Mouse (Mus musculus) heart, embryonic 14.5 days (tissue): ENCODE results near the gene Mrps36. TPM values are rescaled to one million over a fixed set of nuclear protein-coding genes. Genes with fewer than 3 reads are reported as not detected.
"Not testable (repeated sequence)": the region's sequence is repeated elsewhere in the genome, so short reads cannot be mapped to it uniquely, and the experiment has no call there.

Experiments
- ATAC-seq: fragments of 200-750 bp; cut with Nextera tagmentation; 2 replicates; pipeline ENCODE4 v1.8.0; 2017; ENCODE audit warnings: low read depth, moderate TSS enrichment; ENCODE audit not compliant: insufficient number of reproducible peaks, insufficient read depth, low FRiP score
- H3K27ac ChIP-seq, 2 experiments: fragments of 200-500 bp in 1 of 2; fragments of 300-500 bp in 1 of 2; sonication (generic) in 1 of 2; replicated peaks in 1 of 2; 2 replicates each; pipeline ENCODE4 v1.5.1; 2012 to 2014; ENCODE audit warnings: low read depth in 2 of 2, low read length in 2 of 2, control low read depth in 1 of 2, mild to moderate bottlenecking in 1 of 2, mixed read lengths in 1 of 2; ENCODE audit not compliant: control insufficient read depth in 1 of 2, insufficient read depth in 1 of 2
- H3K27me3 ChIP-seq: fragments of 300-500 bp; sonication (generic); 2 replicates; pipeline ENCODE4 v1.6.1; 2014; ENCODE audit warnings: mild to moderate bottlenecking, low read length, control low read depth; ENCODE audit not compliant: control insufficient read depth, insufficient read depth
- H3K36me3 ChIP-seq: fragments of 300-500 bp; sonication (generic); 2 replicates; pipeline ENCODE4 v1.6.1; 2014; ENCODE audit warnings: mild to moderate bottlenecking, control low read depth, low read length, mixed read lengths; ENCODE audit not compliant: control insufficient read depth, insufficient read depth
- H3K4me1 ChIP-seq, 2 experiments: fragments of 200-500 bp in 1 of 2; fragments of 300-500 bp in 1 of 2; sonication (generic) in 1 of 2; 2 replicates each; pipeline ENCODE4 v1.6.1; 2012 to 2014; ENCODE audit warnings: low read length in 2 of 2, control low read depth in 1 of 2, mixed read lengths in 1 of 2; ENCODE audit not compliant: control insufficient read depth in 2 of 2, insufficient read depth in 2 of 2
- H3K4me2 ChIP-seq: fragments of 300-500 bp; sonication (generic); 2 replicates; pipeline ENCODE4 v1.6.1; 2014; ENCODE audit warnings: mild to moderate bottlenecking, low read length
- H3K4me3 ChIP-seq, 2 experiments: fragments of 200-500 bp in 1 of 2; fragments of 300-500 bp in 1 of 2; sonication (generic) in 1 of 2; 2 replicates each; pipeline ENCODE4 v1.5.1; 2012 to 2014; ENCODE audit warnings: low read length in 2 of 2, mild to moderate bottlenecking in 2 of 2, control low read depth in 1 of 2, low read depth in 1 of 2, moderate library complexity in 1 of 2; ENCODE audit not compliant: control insufficient read depth in 1 of 2, insufficient read depth in 1 of 2
- H3K9ac ChIP-seq: fragments of 300-500 bp; sonication (generic); 2 replicates; pipeline ENCODE4 v1.6.1; 2014; ENCODE audit warnings: mild to moderate bottlenecking, low read length
- H3K9me3 ChIP-seq: fragments of 300-500 bp; sonication (generic); 2 replicates; pipeline ENCODE4 v1.6.1; 2016; ENCODE audit warnings: low read length, control low read depth; ENCODE audit not compliant: control insufficient read depth
- WGBS: fragments of 180-500 bp; shearing (Covaris S2); extraction: QIAGEN DNeasy Blood & Tissue Kit; methylation state at CpG from one replicate; pipeline ENCODE4 v1.1.7; 2014; 5-methylcytosine and 5-hydroxymethylcytosine counted together
- polyA plus RNA-seq: library from polyadenylated mRNA; unstranded; fragments of >200 nt; fragmentation: Nextera tagmentation; extraction: Ambion mirVana; gene quantifications from 2 replicates; pipeline ENCODE4 v1.2.1, GENCODE M21; 2014

Gene Mrps36
- polyA plus RNA-seq: 288 and 291 TPM in 2 replicates

DNA sequence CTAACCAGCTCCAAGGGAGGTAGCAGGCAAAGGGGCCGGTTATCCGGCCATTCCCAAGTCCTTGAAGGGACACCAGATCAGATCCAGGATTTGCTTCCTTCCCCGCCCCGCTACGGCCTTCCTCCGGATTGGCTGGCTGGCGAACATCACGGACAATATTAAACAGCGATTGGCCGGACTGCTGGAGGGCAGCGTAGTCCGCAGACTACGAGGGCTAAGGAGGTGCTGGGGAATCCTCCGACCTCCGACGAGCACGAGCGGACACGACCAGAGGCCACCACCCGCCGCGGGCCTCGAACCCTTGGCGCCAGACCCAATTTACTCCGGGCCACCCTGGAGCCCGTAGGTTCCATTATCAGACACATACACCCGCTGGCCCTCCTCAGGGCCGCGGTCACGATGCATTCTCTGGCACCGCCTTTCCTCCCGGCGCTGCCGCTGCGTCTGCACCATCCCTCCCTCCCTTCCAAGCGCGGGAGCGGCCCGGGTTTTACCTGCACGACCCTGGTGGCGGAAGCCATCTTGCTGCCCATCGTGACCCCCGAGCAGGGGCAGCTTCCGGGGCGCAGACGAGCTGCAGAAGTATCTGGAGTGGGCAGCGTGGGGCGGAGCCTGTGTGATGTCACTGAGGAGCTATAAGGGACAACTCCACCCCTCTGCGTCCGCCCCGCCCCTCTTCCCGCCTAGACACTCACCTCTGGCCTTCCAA is at the start of gene Mrps36:
Gene Mrps36, minus strand, starts transcription at position 624 of the 709 bp plus-strand sequence.
- no peaks in the 10 kb centered on the region for H3K27me3 ChIP-seq
- peaks cover 2 to 14% of the 10 kb centered on the region in 2 experiments; a peak in 3 of 4 replicates for H3K4me1 ChIP-seq
- 0% methylated on average over 52 of the region's 52 CpGs for WGBS
- peak within 1 kb of the TSS; percentile 61 for H3K4me2 ChIP-seq
- H3K36me3 ChIP-seq: peaks cover 11% of the 10 kb centered on the region
- no peaks in the 10 kb centered on the region for H3K9me3 ChIP-seq
- H3K4me3 ChIP-seq: peak within 1 kb of the TSS; percentile 66 to 99
- peak; percentile 95 for ATAC-seq
- peak within 1 kb of the TSS; percentile 97 to 100 for H3K27ac ChIP-seq
- peak within 1 kb of the TSS; percentile 83 for H3K9ac ChIP-seq

DNA sequence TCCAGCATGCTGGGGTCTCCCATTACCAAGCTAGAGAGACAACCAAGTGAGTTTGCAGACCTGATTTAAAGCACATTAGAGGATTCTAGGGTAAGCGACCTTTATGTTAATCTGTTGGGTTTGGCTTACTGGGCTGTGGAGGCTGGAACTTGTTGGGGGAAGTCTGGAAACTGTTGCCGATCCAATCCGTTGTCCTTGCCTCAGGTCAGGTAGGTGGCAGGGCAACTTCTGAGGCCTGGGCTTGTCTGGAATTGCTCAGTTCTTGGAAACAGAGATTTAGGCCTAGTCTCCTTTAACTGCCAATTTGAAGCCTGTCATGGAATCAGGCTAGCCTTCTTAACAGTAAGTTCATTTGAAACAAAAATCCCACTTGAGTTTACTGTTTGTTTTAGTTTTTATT is 44.6 kb upstream of the Mrps36 start:
- no peaks in the 10 kb centered on the region for H3K27me3 ChIP-seq
- ATAC-seq: no peak

DNA sequence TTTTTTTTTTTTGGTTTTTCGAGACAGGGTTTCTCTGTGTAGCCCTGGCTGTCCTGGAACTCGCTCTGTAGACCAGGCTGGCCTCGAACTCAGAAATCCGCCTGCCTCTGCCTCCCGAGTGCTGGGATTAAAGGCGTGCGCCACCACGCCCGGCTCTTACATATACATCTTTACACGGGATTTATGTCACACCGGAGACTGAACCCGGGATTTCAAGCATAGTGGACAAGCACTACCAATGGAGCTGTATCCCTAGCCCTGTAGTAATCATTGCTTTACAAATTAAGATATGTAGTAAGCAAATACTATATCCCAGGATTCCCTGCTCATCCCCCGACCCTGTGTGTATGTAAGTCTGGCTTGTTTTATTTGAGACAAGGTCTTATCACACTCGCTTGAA is 43.6 kb upstream of the Mrps36 start:
- H3K27ac ChIP-seq, H3K4me3 ChIP-seq, H3K9me3 ChIP-seq, ATAC-seq, H3K9ac ChIP-seq, H3K4me2 ChIP-seq, H3K27me3 ChIP-seq: not testable (repeated sequence)
- H3K36me3 ChIP-seq: peaks cover 20% of the 10 kb centered on the region
- WGBS: 94% methylated on average over 12 of the region's 14 CpGs
- peaks cover 5 to 24% of the 10 kb centered on the region in 2 experiments for H3K4me1 ChIP-seq

More for the DNA sequence above, 44.6 kb upstream of the Mrps36 start:
- H3K4me2 ChIP-seq: no peak overlapping the region
- no peak overlapping the region for H3K4me3 ChIP-seq
- no peak overlapping the region for H3K27ac ChIP-seq
- H3K36me3 ChIP-seq: peaks cover 10% of the 10 kb centered on the region
- H3K4me1 ChIP-seq: peaks cover 2 to 16% of the 10 kb centered on the region in 2 experiments; a peak in 3 of 4 replicates
- whole genome bisulfite sequencing: 83% methylated on average over 3 of the region's 3 CpGs
- no peak overlapping the region for H3K9ac ChIP-seq
- H3K9me3 ChIP-seq: no peaks in the 10 kb centered on the region

DNA sequence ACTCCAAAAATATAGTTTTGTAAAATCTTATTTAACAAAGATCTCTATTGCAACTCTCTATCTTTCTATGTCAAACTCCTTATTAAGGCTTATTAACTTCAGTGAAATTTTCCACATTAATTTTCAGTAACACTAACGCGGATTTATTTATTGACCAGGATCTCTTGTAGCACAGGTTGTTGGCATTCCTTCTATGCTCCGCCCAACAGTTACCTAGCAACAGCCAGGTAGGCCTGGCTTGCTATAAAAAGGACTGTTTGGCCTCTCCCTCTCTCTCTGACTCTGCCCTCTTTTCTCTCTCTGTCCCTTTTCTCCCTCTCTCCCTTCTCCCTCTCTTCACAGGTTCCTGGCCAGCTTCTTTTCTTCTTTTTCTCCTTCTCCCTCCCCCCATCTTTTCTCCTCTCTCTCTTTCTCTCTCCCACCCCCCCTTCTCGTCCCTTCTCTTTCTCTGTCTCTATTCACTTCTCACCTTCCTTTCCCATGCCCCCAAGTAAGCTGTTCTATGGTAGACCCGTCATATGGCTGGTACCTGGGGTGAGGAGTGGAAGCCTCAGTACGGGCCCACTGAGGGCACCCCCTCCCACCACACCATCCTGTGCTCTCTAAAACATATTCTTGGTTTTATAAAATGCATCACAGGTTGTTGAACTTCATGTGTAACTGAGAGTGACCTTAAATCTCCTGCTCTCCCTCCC is 43.0 kb upstream of the Mrps36 start:
- Histone ChIP-seq H3K4me2 (no peak overlapping the region), H3K4me1 (peaks cover 5 to 28% of the 10 kb centered on the region in 2 experiments), H3K9ac (no peak overlapping the region), H3K4me3 (no peak overlapping the region), H3K9me3 (no peaks in the 10 kb centered on the region), H3K27ac (no peak overlapping the region), H3K27me3 (no peaks in the 10 kb centered on the region), H3K36me3 (peaks cover 26% of the 10 kb centered on the region)
- WGBS: 79% methylated on average over 6 of the region's 6 CpGs
- ATAC-seq: no peak

DNA sequence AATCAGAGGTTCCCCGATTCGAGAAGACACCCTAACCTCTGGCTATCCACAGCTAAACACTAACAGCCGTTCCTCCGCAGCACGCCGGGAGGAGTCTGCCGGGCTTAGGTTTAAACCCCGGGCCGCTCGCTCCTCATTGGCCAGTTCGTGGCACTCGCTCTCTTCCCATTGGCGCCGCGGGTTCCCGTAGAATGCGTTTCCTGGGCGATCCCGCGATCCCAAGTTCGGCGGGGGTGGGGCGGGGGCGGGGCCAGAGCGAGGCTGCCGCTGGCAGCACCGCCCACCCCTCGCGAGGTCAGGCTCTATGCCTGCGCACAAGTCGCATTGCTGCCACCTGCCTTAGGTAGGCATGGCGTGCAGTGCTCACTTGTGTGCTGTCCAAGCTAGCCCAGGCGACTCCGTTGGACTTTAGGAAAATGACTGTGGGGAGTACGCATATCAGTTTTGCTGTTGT is 42.0 kb upstream of the Mrps36 start, which contains the start of gene Ccnb1:
Gene Ccnb1, minus strand, starts transcription at position 157 of the 454 bp plus-strand sequence.
- Histone ChIP-seq H3K4me1 (peaks cover 5 to 31% of the 10 kb centered on the region in 2 experiments), H3K4me2 (peak within 1 kb of the TSS; percentile 93), H3K9me3 (no peaks in the 10 kb centered on the region), H3K27me3 (no peaks in the 10 kb centered on the region), H3K36me3 (peaks cover 36% of the 10 kb centered on the region), H3K9ac (peak within 1 kb of the TSS; percentile 91), H3K4me3 (peak within 1 kb of the TSS; percentile 81 to 94), H3K27ac (peak within 1 kb of the TSS; percentile 48 to 65)
- under 1% methylated on average over 34 of the region's 35 CpGs for WGBS
- ATAC-seq: peak; percentile 94

DNA sequence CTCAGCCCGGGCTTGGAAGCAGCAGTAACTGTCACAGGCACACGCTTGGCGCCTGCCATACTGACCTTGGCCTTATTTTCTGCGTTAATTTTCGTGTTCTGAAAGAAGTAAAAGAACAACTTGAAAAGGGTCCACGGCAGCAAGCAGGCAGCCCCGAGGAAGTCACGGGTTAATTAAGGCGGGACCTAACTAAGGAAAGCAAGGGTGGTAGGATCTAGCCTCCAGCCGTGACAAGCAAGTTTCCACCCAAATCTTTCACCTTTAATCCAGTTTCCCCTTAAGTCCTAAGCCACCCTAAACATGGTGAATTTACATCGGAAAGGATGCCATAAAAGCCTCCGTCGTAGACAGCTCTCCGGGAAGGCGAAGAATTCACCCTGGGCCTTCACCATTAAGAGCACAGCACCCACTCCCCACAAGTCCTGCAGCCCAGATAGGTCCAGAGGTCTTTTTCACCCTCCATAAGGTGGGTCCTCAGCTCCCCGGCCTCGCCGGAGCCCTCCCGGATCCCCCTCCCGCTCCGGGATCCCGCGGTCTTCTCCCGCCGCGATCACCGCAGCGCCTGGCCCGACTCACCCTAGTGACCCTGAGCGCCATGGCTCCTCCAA is 41.5 kb upstream of the Mrps36 start:
- no peaks in the 10 kb centered on the region for H3K9me3 ChIP-seq
- H3K4me2 ChIP-seq: peak overlapping the region; percentile 93
- H3K4me3 ChIP-seq: peak overlapping the region; percentile 81 to 94
- ATAC-seq: peak; percentile 4; the same call in 1 of the 2 replicates
- under 1% methylated on average over 29 of the region's 30 CpGs for WGBS
- peaks cover 41% of the 10 kb centered on the region for H3K36me3 ChIP-seq
- no peaks in the 10 kb centered on the region for H3K27me3 ChIP-seq
- peak overlapping the region; percentile 48 to 65 for H3K27ac ChIP-seq
- H3K9ac ChIP-seq: peak overlapping the region; percentile 91
- peaks cover 5 to 31% of the 10 kb centered on the region in 2 experiments for H3K4me1 ChIP-seq

DNA sequence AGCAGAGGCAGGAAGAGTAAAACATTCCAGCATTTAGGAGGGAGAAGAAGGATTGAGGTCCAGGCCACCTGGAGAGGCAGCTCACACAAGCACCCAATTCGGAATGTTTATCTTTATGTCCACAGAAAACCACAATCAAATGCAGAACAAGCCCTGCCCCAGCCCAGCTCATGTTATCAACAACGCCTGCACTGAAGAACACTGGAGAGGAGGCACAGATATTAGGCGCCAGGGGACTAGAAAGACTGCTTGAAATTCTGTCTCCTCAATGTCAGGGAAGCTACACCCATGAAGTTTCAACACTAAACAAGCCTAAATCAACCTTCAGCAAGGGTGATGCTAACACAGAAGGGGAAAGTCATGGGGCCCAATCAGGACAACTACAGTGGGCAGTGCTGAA is 33.0 kb upstream of the Mrps36 start:
- no peaks in the 10 kb centered on the region for H3K9me3 ChIP-seq
- no peaks in the 10 kb centered on the region for H3K27me3 ChIP-seq
- H3K27ac ChIP-seq: no peak overlapping the region
- peaks cover 48% of the 10 kb centered on the region for H3K36me3 ChIP-seq
- peaks cover 0 to 10% of the 10 kb centered on the region in 2 experiments; a peak in 2 of 4 replicates for H3K4me1 ChIP-seq
- WGBS: 72% methylated on average over 3 of the region's 3 CpGs
- no peak overlapping the region for H3K4me2 ChIP-seq
- H3K4me3 ChIP-seq: no peak overlapping the region
- H3K9ac ChIP-seq: no peak overlapping the region
- no peak for ATAC-seq
